Mouse (Mus musculus): ENCODE measurements at regions not wholly inside any gene's neighbourhood (a gene's known extent, or its start where the extent isn't known, plus 50 kb on each side); places are given as distances from the start of the nearest gene placed in this dataset.
A peak's percentile ranks its signal among the peaks of the same experiment; 100 is the strongest.

GRCm38 (mm10) chr9:87557841-87558240, 173.2 kb downstream of the Tbx18 start:
- Histone ChIP-seq H3K9me3 (no peaks in the 10 kb centered on the region), H3K4me1 (peaks cover 7% of the 10 kb centered on the region; the same call in 1 of the 2 replicates), H3K4me3 (no peak overlapping the region), H3K27me3 (peaks cover 16% of the 10 kb centered on the region), H3K36me3 (no peaks in the 10 kb centered on the region), H3K27ac (no peak overlapping the region), H3K4me2 (replicated peaks) (peak overlapping the region; percentile 23), H3K9ac (no peak overlapping the region)
- 47% methylated on average over 12 of the region's 12 CpGs for WGBS
- no peak; the same call in 1 of the 2 replicates for ATAC-seq (ENCODE audit: low FRiP score, low read depth)

GRCm38 (mm10) chr9:87556953-87557394, 174.1 kb downstream of the Tbx18 start:
- Histone ChIP-seq H3K27me3 (peaks cover 16% of the 10 kb centered on the region), H3K36me3 (no peaks in the 10 kb centered on the region), H3K9me3 (no peaks in the 10 kb centered on the region), H3K9ac (no peak overlapping the region), H3K4me3 (no peak overlapping the region), H3K27ac (no peak overlapping the region), H3K4me1 (peaks cover 3% of the 10 kb centered on the region; the same call in 1 of the 2 replicates), H3K4me2 (replicated peaks) (no peak overlapping the region)
- ATAC-seq (ENCODE audit: low FRiP score, low read depth): peak; percentile 51; the same call in 1 of the 2 replicates
- WGBS: 9% methylated on average over 8 of the region's 8 CpGs

- ATAC-seq (ENCODE audit: low FRiP score, low read depth): no peak
- Histone ChIP-seq H3K9ac (no peak overlapping the region), H3K4me1 (peaks cover 3% of the 10 kb centered on the region; the same call in 1 of the 2 replicates), H3K4me2 (replicated peaks) (no peak overlapping the region), H3K9me3 (no peaks in the 10 kb centered on the region), H3K27ac (no peak overlapping the region), H3K36me3 (no peaks in the 10 kb centered on the region), H3K4me3 (no peak overlapping the region), H3K27me3 (peaks cover 12% of the 10 kb centered on the region)
- 10% methylated on average over 7 of the region's 7 CpGs for WGBS
Measured at GRCm38 (mm10) chr9:87556552-87556951, 174.5 kb downstream of the Tbx18 start.

GRCm38 (mm10) chr9:87533182-87533581, 197.9 kb downstream of the Tbx18 start:
- Histone ChIP-seq H3K4me1 (no peaks in the 10 kb centered on the region), H3K4me3 (no peak overlapping the region), H3K4me2 (replicated peaks) (no peak overlapping the region), H3K27ac (no peak overlapping the region), H3K9me3 (no peaks in the 10 kb centered on the region), H3K36me3 (no peaks in the 10 kb centered on the region), H3K27me3 (no peaks in the 10 kb centered on the region), H3K9ac (no peak overlapping the region)
- 83% methylated on average over 8 of the region's 8 CpGs for WGBS
- no peak for ATAC-seq (ENCODE audit: low FRiP score, low read depth)

- Histone ChIP-seq H3K27me3 (no peaks in the 10 kb centered on the region), H3K4me3 (no peak overlapping the region), H3K9me3 (no peaks in the 10 kb centered on the region; the same call in 1 of the 2 replicates), H3K4me2 (replicated peaks) (no peak overlapping the region), H3K9ac (no peak overlapping the region), H3K27ac (no peak overlapping the region), H3K36me3 (no peaks in the 10 kb centered on the region), H3K4me1 (no peaks in the 10 kb centered on the region)
- 72% methylated on average over 2 of the region's 2 CpGs for WGBS
- no peak for ATAC-seq (ENCODE audit: low FRiP score, low read depth)
Measured at GRCm38 (mm10) chr9:87529908-87530307, 201.2 kb downstream of the Tbx18 start.

DNA sequence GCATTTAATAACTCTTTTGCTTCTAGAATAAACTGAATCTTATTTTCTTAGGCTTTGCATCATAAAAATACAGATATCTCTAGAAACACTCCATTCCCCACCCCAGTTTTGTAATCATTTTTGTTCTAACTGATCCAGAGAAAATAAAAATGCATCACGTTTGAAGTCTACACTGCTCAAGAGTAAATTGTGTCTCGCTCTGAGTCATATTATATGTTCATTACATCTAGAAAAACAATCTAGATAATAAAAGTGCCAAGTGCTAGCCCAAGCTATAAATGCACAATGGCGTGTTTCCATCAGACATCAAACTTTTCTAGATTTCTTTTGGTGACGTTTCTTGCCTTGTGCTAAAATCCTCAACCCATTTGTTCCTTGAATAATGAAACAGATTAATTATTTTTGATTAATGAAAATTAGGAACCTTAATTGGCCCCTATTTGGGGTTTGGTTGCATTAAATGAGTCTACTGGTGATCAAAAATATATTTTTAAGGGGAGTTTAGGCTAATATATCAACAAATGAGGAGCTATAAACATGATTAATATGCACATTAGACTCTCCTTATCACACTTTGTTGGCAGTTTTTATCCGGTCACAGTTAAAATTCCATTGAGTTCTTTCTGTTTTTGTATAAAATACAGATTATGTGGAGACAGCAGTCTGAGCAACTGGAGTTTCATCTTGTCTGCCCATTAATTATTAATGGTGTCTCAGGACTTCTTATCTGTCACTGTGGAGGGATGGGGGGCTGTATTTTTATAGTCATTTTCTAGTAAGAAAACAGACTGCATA, 206.0 kb downstream of the Tbx18 start:
- ATAC-seq (ENCODE audit: low FRiP score, low read depth): no peak
- Histone ChIP-seq H3K4me3 (no peak overlapping the region), H3K9me3 (no peaks in the 10 kb centered on the region; the same call in 1 of the 2 replicates), H3K9ac (no peak overlapping the region), H3K27me3 (no peaks in the 10 kb centered on the region), H3K4me1 (no peaks in the 10 kb centered on the region), H3K4me2 (replicated peaks) (no peak overlapping the region), H3K27ac (no peak overlapping the region), H3K36me3 (no peaks in the 10 kb centered on the region)
- 70% methylated on average over 5 of the region's 5 CpGs for WGBS

- H3K36me3 ChIP-seq: no peaks in the 10 kb centered on the region
- no peak overlapping the region for H3K9ac ChIP-seq
- no peak overlapping the region for H3K27ac ChIP-seq
- WGBS: 76% methylated on average over 4 of the region's 4 CpGs
- H3K4me1 ChIP-seq: no peaks in the 10 kb centered on the region
- H3K4me2 ChIP-seq (replicated peaks): no peak overlapping the region
- H3K27me3 ChIP-seq: no peaks in the 10 kb centered on the region
- no peak for ATAC-seq (ENCODE audit: low FRiP score, low read depth)
- H3K9me3 ChIP-seq: no peaks in the 10 kb centered on the region
- no peak overlapping the region for H3K4me3 ChIP-seq
Measured at GRCm38 (mm10) chr9:87510683-87511082, 220.4 kb downstream of the Tbx18 start.

- no peak overlapping the region for H3K27ac ChIP-seq
Measured at GRCm38 (mm10) chr9:87504673-87505385, 226.2 kb downstream of the Tbx18 start.

DNA sequence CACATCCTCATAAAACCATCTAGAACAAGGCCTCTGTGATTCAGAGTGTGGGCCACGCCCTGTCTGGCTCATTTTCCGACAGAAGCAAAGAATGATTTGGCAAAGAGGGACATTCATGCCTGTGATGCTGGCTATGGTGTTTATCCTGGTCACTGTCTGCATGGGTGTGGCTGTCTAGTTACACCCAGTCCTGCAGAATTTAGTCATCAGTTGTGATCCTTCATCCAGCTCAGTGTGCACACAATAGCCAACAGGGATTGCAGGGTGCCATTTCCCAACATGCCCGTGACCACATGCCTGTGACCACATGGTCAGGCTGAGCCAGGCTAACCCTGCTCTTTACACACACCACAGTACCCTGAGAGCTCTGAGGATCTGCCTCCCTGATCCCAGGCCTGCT, 208.8 kb upstream of the Cep162 start:
- WGBS: 68% methylated on average over 3 of the region's 3 CpGs
- Histone ChIP-seq H3K4me2 (replicated peaks) (no peak overlapping the region), H3K27ac (no peak overlapping the region), H3K27me3 (0 out of 2 replicates have a peak, but pooled peaks cover 3% of the 10 kb centered on the region), H3K9ac (no peak overlapping the region), H3K36me3 (no peaks in the 10 kb centered on the region), H3K4me1 (no peaks in the 10 kb centered on the region; the same call in 1 of the 2 replicates), H3K9me3 (no peaks in the 10 kb centered on the region), H3K4me3 (no peak overlapping the region)
- no peak for ATAC-seq (ENCODE audit: low FRiP score, low read depth)

More at GRCm38 (mm10) chr9:87504673-87505385, 226.2 kb downstream of the Tbx18 start:
- no peaks in the 10 kb centered on the region for H3K9me3 ChIP-seq
- H3K27me3 ChIP-seq: no peaks in the 10 kb centered on the region
- WGBS: 44% methylated on average over 10 of the region's 10 CpGs
- H3K4me1 ChIP-seq: peaks cover 5% of the 10 kb centered on the region
- ATAC-seq (ENCODE audit: low FRiP score, low read depth): no peak
- no peak overlapping the region for H3K4me2 ChIP-seq (replicated peaks)
- no peak overlapping the region for H3K9ac ChIP-seq
- H3K36me3 ChIP-seq: no peaks in the 10 kb centered on the region
- no peak overlapping the region for H3K4me3 ChIP-seq

DNA sequence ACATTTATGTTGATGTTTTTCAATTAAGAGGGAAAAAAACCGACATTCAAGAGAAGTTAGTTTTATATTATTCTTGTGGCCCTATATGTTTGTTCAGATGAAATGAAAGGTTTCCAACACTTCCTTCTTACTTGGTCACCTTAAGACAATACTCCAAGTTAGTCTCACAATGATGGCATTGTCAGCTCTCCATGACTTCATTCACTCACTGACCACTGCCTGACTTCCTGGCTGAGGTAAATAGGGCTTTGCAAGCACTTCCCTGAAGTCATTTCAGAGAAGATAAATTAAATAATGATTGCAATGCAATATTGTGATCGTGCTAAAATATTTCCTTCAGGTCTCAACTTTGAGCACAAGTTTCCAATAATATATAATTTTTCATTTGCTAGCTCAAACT, 197.9 kb upstream of the Cep162 start:
- no peak for ATAC-seq (ENCODE audit: low FRiP score, low read depth)
- Histone ChIP-seq H3K27me3 (peaks cover 7% of the 10 kb centered on the region; the same call in 1 of the 2 replicates), H3K9ac (no peak overlapping the region), H3K9me3 (no peaks in the 10 kb centered on the region), H3K4me2 (replicated peaks) (no peak overlapping the region), H3K36me3 (no peaks in the 10 kb centered on the region), H3K4me3 (no peak overlapping the region), H3K27ac (no peak overlapping the region), H3K4me1 (peaks cover 3% of the 10 kb centered on the region; the same call in 1 of the 2 replicates)
- WGBS: 47% methylated on average over 2 of the region's 2 CpGs

DNA sequence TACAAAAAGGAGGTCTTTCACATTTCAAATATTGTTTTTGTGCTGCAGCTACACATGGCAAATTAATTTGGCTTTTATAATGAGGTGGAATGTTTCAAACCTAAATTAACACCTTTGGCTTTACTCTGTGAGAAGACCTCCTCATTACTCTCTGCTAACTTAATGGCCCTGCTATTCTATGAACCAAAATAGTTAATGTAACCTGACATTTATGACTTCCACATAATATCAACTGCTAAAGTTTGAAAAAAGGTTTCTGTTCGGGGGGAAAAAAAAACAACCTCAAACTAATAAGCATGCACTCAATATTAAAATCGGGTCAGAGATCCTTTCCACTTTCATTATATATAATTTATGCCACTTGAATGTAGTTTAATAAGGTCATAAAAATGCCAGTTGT, 197.2 kb upstream of the Cep162 start:
- H3K27me3 ChIP-seq: peaks cover 11% of the 10 kb centered on the region; the same call in 1 of the 2 replicates
- H3K4me1 ChIP-seq: peaks cover 3% of the 10 kb centered on the region; the same call in 1 of the 2 replicates
- H3K9ac ChIP-seq: no peak overlapping the region
- H3K4me2 ChIP-seq (replicated peaks): no peak overlapping the region
- no peak for ATAC-seq (ENCODE audit: low FRiP score, low read depth)
- no peak overlapping the region for H3K27ac ChIP-seq
- no peaks in the 10 kb centered on the region for H3K9me3 ChIP-seq
- no peak overlapping the region for H3K4me3 ChIP-seq
- H3K36me3 ChIP-seq: no peaks in the 10 kb centered on the region
- 15% methylated on average over 2 of the region's 2 CpGs for WGBS
